13 mouse cellular contexts compared by ENCODE assay signal in genomic region chr12:71981791-71982190, GRCm38 (mm10).
DNase-seq lines count a peak whose midpoint lies in the region; ATAC-seq and TF ChIP-seq lines count a peak whose summit lies in the region.
"Had no signal": no experiment of that assay in that cellular context is flagged by ENCODE, and none has a peak within 500 bp of the region (broad histone marks: within the 10 kb centered on the region; RNA-seq: fewer than 3 reads in every experiment).

No protein-coding gene starts in this region.

- no peak for ATAC-seq in embryonic facial prominence, embryonic 15.5 days (ENCODE audit: insufficient number of reproducible peaks, low FRiP score, low TSS enrichment, low read depth)
- ATAC-seq: inflammation-experienced regulatory T-cells, adult 6 months; liver, postnatal 0 days had no signal

- H3K9me3 ChIP-seq in embryonic facial prominence, embryonic 15.5 days (replicated peaks) = no peaks in the 10 kb centered on the region
- H3K9me3 ChIP-seq: limb, embryonic 13.5 days had no signal

- TF ChIP-seq POLR2A in bone marrow macrophage, adult 2 months (IDR thresholded peaks at IDR 0.05; ENCODE audit: borderline replicate concordance, low read depth, low read length) = no peak

- H3K4me1 ChIP-seq in bone marrow macrophage, adult 2 months (ENCODE audit: control insufficient read depth, insufficient read depth, low read length) = peaks cover 50% of the 10 kb centered on the region
- H3K4me1 ChIP-seq in embryonic facial prominence, embryonic 15.5 days = peaks cover 27% of the 10 kb centered on the region

- intact Hi-C loops in heart, postnatal 14 days (cut with DNase I) = loop anchor here (5.0 kb wide), 1 partner anchor 214 kb away; no protein-coding TSS in a partner anchor
- intact Hi-C loops in left cerebral cortex, adult 2 months (cut with DNase I) = loop anchor here (5.0 kb wide), 2 partner anchors 149 to 214 kb away; partner anchors contain the start of gene Daam1

- TF ChIP-seq CTCF in left cerebral cortex, adult 2 months (IDR thresholded peaks at IDR 0.05) = no peak; the same call in 1 of the 2 replicates
- TF ChIP-seq CTCF in bone marrow macrophage, adult 2 months (IDR thresholded peaks at IDR 0.05; ENCODE audit: low read depth, low read length) = no peak

- no peaks in the 10 kb centered on the region for H3K27me3 ChIP-seq in embryonic facial prominence, embryonic 15.5 days
- H3K27me3 ChIP-seq: limb, embryonic 13.5 days had no signal

- peak; percentile 90 for DNase-seq in heart, adult 11 months
- DNase-seq in heart, postnatal 14 days = no peak
- DNase-seq in left cerebral cortex, adult 2 months (ENCODE audit: extremely low spot score in 1 of 2, low spot score in 2 of 2) = no peak
- DNase-seq in left cerebral cortex, adult 8-10 months (ENCODE audit: low spot score in 2 of 2) = no peak
- DNase-seq in adrenal gland, postnatal 36 days = no peak
- DNase-seq in embryo, embryonic 10.5 days (ENCODE audit: low spot score) = no peak
- DNase-seq: adrenal gland, adult 2 months; cerebellum, adult 2 months; liver, postnatal 0 days had no signal

- peaks cover 37% of the 10 kb centered on the region for H3K36me3 ChIP-seq in embryonic facial prominence, embryonic 15.5 days

- no peak overlapping the region for H3K9ac ChIP-seq in embryonic facial prominence, embryonic 15.5 days
- H3K9ac ChIP-seq: limb, embryonic 13.5 days; liver, postnatal 0 days had no signal

- no peak overlapping the region for H3K4me2 ChIP-seq in embryonic facial prominence, embryonic 15.5 days (replicated peaks)
- H3K4me2 ChIP-seq: limb, embryonic 13.5 days had no signal

- 53% methylated on average over 5 of the region's 5 CpGs for WGBS in embryonic facial prominence, embryonic 15.5 days

- no peak overlapping the region for H3K4me3 ChIP-seq in left cerebral cortex, adult 2 months
- no peak overlapping the region for H3K4me3 ChIP-seq in bone marrow macrophage, adult 2 months (ENCODE audit: insufficient read depth, low read length)
- H3K4me3 ChIP-seq in embryonic facial prominence, embryonic 15.5 days (replicated peaks) = no peak overlapping the region
- H3K4me3 ChIP-seq: limb, embryonic 13.5 days had no signal

- H3K27ac ChIP-seq in left cerebral cortex, adult 2 months = 0 out of 2 replicates have a peak overlapping the region, but pooled peaks have one; percentile 11
- peak overlapping the region; percentile 64 for H3K27ac ChIP-seq in bone marrow macrophage, adult 2 months (ENCODE audit: insufficient read depth, low read depth, low read length)
- peak overlapping the region; percentile 29; the same call in 1 of the 2 replicates for H3K27ac ChIP-seq in embryonic facial prominence, embryonic 15.5 days (replicated peaks)
- H3K27ac ChIP-seq: limb, embryonic 13.5 days had no signal

Comparison
In these comparisons a context has a peak if more than half of its experiments do, and no peak if none do; other contexts are left out.
1. H3K27ac ChIP-seq: peak in every context shown above with its lines; median percentile 64 in bone marrow macrophage, adult 2 months; 29 in embryonic facial prominence, embryonic 15.5 days; 11 in left cerebral cortex, adult 2 months.